Mouse (Mus musculus) embryonic facial prominence, embryonic 13.5 days (tissue): ENCODE measurements around the gene Kcnn1. TPM values are rescaled to one million over a fixed set of nuclear protein-coding genes. Genes with fewer than 3 reads are reported as not detected.

Experiments
- ATAC-seq: fragments of 200-750 bp; cut with Nextera tagmentation; 2 replicates; pipeline ENCODE4 v1.8.0; 2017; ENCODE audit warnings: low read depth; ENCODE audit not compliant: insufficient number of reproducible peaks, insufficient read depth, low FRiP score, low TSS enrichment
- H3K27ac ChIP-seq: fragments of 300-500 bp; sonication (generic); 2 replicates; pipeline ENCODE4 v1.5.1; 2015; ENCODE audit warnings: moderate library complexity, mild to moderate bottlenecking, inconsistent platforms
- H3K27me3 ChIP-seq: fragments of 300-500 bp; sonication (generic); 2 replicates; pipeline ENCODE4 v1.6.1; 2015; ENCODE audit warnings: mild to moderate bottlenecking, inconsistent platforms
- H3K36me3 ChIP-seq: fragments of 300-500 bp; sonication (generic); 2 replicates; pipeline ENCODE4 v1.6.1; 2015; ENCODE audit warnings: mild to moderate bottlenecking, inconsistent platforms
- H3K4me1 ChIP-seq: fragments of 300-500 bp; sonication (generic); 2 replicates; pipeline ENCODE4 v1.6.1; 2015; ENCODE audit warnings: inconsistent platforms
- H3K4me2 ChIP-seq: fragments of 300-500 bp; sonication (generic); 2 replicates; pipeline ENCODE4 v1.6.1; 2015; ENCODE audit warnings: moderate library complexity, mild to moderate bottlenecking, inconsistent platforms
- H3K4me3 ChIP-seq: fragments of 300-500 bp; sonication (generic); 2 replicates; pipeline ENCODE4 v1.5.1; 2015; ENCODE audit warnings: mild to moderate bottlenecking, inconsistent platforms
- H3K9ac ChIP-seq: fragments of 300-500 bp; sonication (generic); 2 replicates; pipeline ENCODE4 v1.6.1; 2015; ENCODE audit warnings: mild to moderate bottlenecking, inconsistent platforms
- H3K9me3 ChIP-seq: fragments of 300-500 bp; sonication (generic); 2 replicates; pipeline ENCODE4 v1.6.1; 2016; ENCODE audit warnings: inconsistent platforms
- WGBS: fragments of 180-500 bp; shearing (Covaris S2); methylation state at CpG from one replicate; pipeline ENCODE4 v1.1.7; 2015; ENCODE audit warnings: mixed read lengths; 5-methylcytosine and 5-hydroxymethylcytosine counted together
- polyA plus RNA-seq: library from polyadenylated mRNA; unstranded; fragments of >200 nt; fragmentation: Nextera tagmentation; extraction: Ambion mirVana; gene quantifications from 2 replicates; pipeline ENCODE4 v1.2.1, GENCODE M21; 2015

Gene Kcnn1
- polyA plus RNA-seq, 1 experiment from 2014 or later, result 5.3 TPM

DNA sequence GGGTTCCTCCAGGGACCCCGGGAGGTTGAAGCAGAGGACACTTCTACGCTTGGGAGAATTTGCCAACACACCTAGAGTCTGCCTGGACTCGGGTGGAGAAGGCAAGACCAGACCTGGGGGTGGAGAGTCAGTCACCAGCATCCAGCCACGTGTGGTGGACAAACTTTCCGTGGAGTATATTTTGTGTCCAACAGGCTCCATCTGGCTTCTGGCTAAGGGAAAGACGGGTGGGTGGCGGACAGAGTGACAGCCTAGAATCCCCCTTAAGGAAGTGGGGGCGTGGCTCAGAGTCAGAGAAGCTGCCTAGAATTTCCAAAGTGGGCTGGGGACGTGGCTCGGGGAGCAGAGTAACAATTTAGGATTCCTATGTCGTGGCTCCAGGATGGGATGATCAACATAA, 41.1 kb downstream of the Kcnn1 start:
- H3K4me3 ChIP-seq, result no peak overlapping the region
- 33% methylated on average over 11 of the region's 11 CpGs for WGBS
- peak overlapping the region; percentile 7; the same call in 1 of the 2 replicates for H3K9ac ChIP-seq
- H3K27me3 ChIP-seq, result peaks cover 34% of the 10 kb centered on the region
- no peaks in the 10 kb centered on the region for H3K36me3 ChIP-seq
- H3K9me3 ChIP-seq, result peaks cover 12% of the 10 kb centered on the region; the same call in 1 of the 2 replicates
- H3K4me2 ChIP-seq, result no peak overlapping the region
- no peak overlapping the region for H3K27ac ChIP-seq
- peaks cover 2% of the 10 kb centered on the region; the same call in 1 of the 2 replicates for H3K4me1 ChIP-seq
- ATAC-seq, result no peak

DNA sequence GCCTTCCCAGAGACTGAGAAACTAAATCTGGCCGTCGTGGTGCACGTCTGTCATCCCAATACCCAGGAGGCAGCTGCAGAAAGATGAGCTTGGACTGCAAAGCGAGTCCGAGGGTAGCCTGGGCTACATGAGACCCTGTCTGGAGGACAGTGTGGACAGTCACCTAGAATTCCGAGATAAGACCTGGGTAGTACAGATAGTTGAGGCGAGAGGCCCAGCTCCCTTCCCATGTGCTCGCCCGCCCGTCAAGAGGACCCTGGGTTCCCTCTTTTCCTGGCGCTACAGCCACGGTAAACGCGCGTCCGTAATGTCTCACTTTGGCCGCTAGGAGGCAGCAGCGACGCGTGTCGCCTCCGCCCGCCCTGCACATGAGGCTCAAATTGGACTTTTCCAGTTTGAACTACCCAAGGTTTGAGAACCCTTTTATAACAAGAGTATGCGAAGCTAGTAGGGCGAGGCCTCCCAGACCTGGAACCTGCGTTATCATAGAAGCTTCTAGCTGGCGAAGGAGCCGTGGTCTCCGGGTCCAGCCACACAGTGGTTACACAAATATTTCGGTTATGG, 41.6 kb downstream of the Kcnn1 start:
- Histone ChIP-seq H3K4me2 (0 out of 2 replicates have a peak overlapping the region, but pooled peaks have one; percentile 0), H3K9me3 (peaks cover 12% of the 10 kb centered on the region; the same call in 1 of the 2 replicates), H3K36me3 (no peaks in the 10 kb centered on the region), H3K27me3 (peaks cover 39% of the 10 kb centered on the region), H3K4me1 (peaks cover 7% of the 10 kb centered on the region; the same call in 1 of the 2 replicates), H3K4me3 (no peak overlapping the region), H3K27ac (no peak overlapping the region), H3K9ac (peak overlapping the region; percentile 7; the same call in 1 of the 2 replicates)
- whole genome bisulfite sequencing, result 17% methylated on average over 30 of the region's 30 CpGs
- ATAC-seq, result peak; percentile 4; the same call in 1 of the 2 replicates

DNA sequence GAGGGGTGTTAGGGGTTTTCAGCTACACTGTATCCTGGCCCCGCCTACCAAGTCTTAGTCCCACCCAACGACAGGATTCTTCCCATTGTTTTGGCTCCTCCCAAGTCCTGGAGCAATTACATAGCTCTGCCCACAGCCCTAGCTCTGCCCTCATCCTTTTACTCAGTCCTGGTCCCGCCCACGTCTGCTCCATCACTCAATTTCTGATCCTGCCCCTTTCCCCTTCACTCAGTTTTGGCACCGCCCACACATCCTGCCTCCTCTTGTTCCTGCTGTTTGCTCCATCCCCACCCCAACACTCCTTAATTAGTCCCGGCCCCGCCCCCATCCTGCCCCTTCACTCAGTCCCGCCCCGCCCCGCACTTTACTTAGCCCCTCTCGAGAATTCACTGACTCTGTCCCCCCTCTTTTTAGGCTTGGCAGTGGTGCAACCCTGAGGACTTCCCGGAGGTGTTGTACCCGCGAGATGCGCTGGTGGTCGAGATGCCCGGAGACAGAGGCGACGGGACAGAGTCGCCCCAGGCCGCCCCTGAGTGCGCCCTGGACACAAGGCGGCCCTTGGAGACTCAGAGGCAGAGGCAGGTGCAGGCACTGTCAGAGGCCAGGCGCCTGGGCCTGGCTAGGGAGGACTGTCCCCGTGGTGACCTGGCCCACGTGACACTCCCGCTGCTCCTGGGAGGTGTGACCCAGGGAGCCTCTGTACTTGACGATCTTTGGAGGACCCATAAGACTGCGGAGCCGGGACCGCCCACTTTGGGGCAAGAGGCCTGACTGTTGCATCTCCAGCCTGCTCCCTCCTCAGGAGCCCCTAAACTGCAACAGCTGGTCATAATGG, 42.7 kb downstream of the Kcnn1 start:
- H3K27me3 ChIP-seq, result peaks cover 50% of the 10 kb centered on the region
- ATAC-seq, result 0 out of 2 replicates have a peak, but pooled peaks have one; percentile 27
- no peaks in the 10 kb centered on the region for H3K36me3 ChIP-seq
- H3K9me3 ChIP-seq, result peaks cover 12% of the 10 kb centered on the region; the same call in 1 of the 2 replicates
- 4% methylated on average over 31 of the region's 31 CpGs for WGBS
- H3K4me3 ChIP-seq, result no peak overlapping the region
- H3K9ac ChIP-seq, result no peak overlapping the region
- H3K27ac ChIP-seq, result no peak overlapping the region
- H3K4me2 ChIP-seq, result 0 out of 2 replicates have a peak overlapping the region, but pooled peaks have one; percentile 11
- H3K4me1 ChIP-seq, result peaks cover 7% of the 10 kb centered on the region; the same call in 1 of the 2 replicates

- H3K4me3 ChIP-seq, result peak overlapping the region; percentile 20
- no peak overlapping the region for H3K9ac ChIP-seq
- peaks cover 12% of the 10 kb centered on the region; the same call in 1 of the 2 replicates for H3K9me3 ChIP-seq
- H3K27me3 ChIP-seq, result peaks cover 56% of the 10 kb centered on the region
- 6% methylated on average over 30 of the region's 30 CpGs for WGBS
- H3K4me1 ChIP-seq, result peaks cover 10% of the 10 kb centered on the region; the same call in 1 of the 2 replicates
- H3K36me3 ChIP-seq, result no peaks in the 10 kb centered on the region
- H3K27ac ChIP-seq, result no peak overlapping the region
- H3K4me2 ChIP-seq, result peak overlapping the region; percentile 46
- ATAC-seq, result no peak
These were observed 46.4 kb downstream of the Kcnn1 start for GRCm38 (mm10) chr8:70816679-70817078.

DNA sequence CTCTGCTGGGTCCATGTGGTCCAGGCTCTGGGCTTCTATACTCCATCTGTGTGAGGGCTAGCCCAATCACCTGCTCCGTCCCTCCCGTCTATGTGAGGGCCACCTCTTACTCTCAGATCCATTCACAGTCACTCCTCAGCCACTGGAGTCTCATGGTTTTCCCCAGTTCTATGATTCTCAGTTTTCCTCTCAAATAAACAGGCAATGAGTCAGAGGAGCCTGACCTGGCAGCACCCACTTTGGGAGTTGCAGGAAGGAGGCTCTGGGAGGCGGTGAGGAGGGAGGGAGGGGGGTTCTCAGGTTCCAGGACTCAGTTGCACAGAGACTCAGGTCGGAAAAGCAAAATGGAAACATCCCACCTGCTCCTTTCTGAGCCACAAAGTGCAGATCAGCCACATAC, 50.2 kb downstream of the Kcnn1 start:
- Histone ChIP-seq H3K9ac (no peak overlapping the region), H3K9me3 (no peaks in the 10 kb centered on the region), H3K36me3 (no peaks in the 10 kb centered on the region), H3K4me1 (peaks cover 17% of the 10 kb centered on the region), H3K4me2 (no peak overlapping the region), H3K27ac (no peak overlapping the region), H3K4me3 (no peak overlapping the region), H3K27me3 (peaks cover 29% of the 10 kb centered on the region)
- WGBS, result 55% methylated on average over 4 of the region's 4 CpGs
- ATAC-seq, result no peak

DNA sequence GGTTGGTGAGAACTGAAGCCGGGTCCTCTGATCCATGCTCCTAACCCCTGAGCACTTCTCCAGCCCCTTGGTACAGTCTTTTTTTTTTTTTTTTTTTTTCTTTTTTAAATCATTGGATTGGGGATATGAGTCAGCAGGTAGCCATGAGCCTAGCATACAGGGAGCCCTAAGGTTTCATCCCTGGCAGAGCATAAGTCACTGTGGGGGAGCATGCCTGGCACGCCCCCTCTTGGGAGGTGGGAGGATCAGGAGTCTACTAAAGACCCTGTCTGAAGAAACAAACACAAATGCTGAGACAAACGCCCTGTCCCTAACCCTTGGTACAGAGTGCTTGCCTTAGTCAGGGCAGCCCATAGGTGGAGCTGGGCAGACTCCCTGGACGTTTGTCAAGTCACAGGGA, 51.0 kb downstream of the Kcnn1 start:
- Histone ChIP-seq H3K36me3 (no peaks in the 10 kb centered on the region), H3K4me2 (no peak overlapping the region), H3K27me3 (peaks cover 26% of the 10 kb centered on the region), H3K9ac (no peak overlapping the region), H3K4me3 (no peak overlapping the region), H3K9me3 (no peaks in the 10 kb centered on the region), H3K4me1 (peaks cover 16% of the 10 kb centered on the region), H3K27ac (no peak overlapping the region)
- 58% methylated on average over 4 of the region's 4 CpGs for WGBS
- ATAC-seq, result no peak

- no peak overlapping the region for H3K4me2 ChIP-seq
- no peak overlapping the region for H3K9ac ChIP-seq
- H3K27ac ChIP-seq, result no peak overlapping the region
- peaks cover 25% of the 10 kb centered on the region for H3K27me3 ChIP-seq
- ATAC-seq, result no peak
- H3K9me3 ChIP-seq, result no peaks in the 10 kb centered on the region
- H3K4me3 ChIP-seq, result no peak overlapping the region
- H3K4me1 ChIP-seq, result peaks cover 9% of the 10 kb centered on the region; the same call in 1 of the 2 replicates
- no peaks in the 10 kb centered on the region for H3K36me3 ChIP-seq
- WGBS, result 65% methylated on average over 20 of the region's 20 CpGs
These were observed 51.9 kb downstream of the Kcnn1 start for GRCm38 (mm10) chr8:70810962-70811680.

DNA sequence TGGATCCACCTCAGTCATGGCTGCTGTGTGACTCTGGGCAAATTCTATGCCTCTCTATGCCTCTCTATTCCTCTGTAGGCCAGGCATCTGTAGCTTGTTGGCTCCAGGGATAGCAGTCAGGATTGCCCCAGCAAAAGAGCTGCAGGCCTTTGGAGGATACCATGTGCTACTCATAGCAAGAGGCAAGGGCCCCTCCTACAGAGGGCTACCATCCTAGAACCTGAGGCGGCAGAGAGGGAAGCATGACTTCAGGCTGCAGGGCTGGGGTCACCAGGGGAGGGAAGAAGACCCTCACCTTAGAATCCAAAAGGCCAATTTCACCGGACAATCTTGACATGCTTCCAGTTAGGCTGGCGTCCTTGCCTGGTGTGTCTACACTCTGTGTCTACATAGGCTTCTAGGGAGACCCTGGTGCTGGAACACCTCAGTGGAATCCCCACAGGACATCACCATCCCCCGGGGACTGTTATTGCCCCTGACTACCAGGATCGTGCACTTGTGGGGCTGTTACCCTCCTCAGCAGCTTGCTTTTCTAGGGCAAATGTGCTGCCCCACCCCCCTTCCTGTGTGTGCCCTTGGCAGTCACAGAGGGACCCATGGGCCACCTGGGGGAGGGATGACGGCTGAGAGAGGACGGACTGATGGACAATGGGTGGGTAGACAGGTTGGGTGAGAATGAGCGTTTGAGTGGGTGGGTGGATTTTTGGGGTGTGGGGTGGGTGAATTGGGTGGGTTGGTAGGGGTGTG, 53.9 kb downstream of the Kcnn1 start:
- H3K4me2 ChIP-seq, result no peak overlapping the region
- H3K36me3 ChIP-seq, result no peaks in the 10 kb centered on the region
- no peak overlapping the region for H3K27ac ChIP-seq
- no peak overlapping the region for H3K9ac ChIP-seq
- no peak overlapping the region for H3K4me3 ChIP-seq
- H3K4me1 ChIP-seq, result peaks cover 15% of the 10 kb centered on the region
- no peak for ATAC-seq
- H3K9me3 ChIP-seq, result no peaks in the 10 kb centered on the region
- WGBS, result 71% methylated on average over 8 of the region's 8 CpGs
- peaks cover 31% of the 10 kb centered on the region for H3K27me3 ChIP-seq

DNA sequence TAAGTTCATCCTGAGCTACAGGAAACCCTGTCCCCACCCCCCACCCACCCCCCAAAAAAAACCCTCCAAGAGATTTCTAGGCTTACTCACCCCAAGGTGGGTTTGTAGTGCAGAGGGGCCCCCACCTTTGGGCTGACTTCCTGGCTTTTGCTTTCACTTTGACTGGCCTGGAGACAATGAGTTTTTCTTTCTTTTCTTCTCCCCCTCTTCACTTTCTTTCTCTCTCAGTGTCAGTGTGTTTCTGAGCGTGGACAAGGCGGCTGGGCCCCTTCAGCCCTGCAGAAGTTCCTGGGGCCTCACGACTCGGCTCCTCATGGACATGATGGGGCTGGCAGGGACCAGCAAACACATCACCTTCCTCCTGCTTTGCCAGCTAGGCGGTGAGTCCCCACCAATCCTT, 54.8 kb downstream of the Kcnn1 start, which contains the start of gene Il12rb1:
TSS of gene Il12rb1 (plus strand) at position 211 of the 400 bp plus-strand sequence.
- H3K4me1 ChIP-seq, result peaks cover 22% of the 10 kb centered on the region
- 62% methylated on average over 5 of the region's 5 CpGs for WGBS
- H3K27ac ChIP-seq, result no peak within 1 kb of the TSS
- no peaks in the 10 kb centered on the region for H3K36me3 ChIP-seq
- no peak within 1 kb of the TSS for H3K4me2 ChIP-seq
- no peak within 1 kb of the TSS for H3K9ac ChIP-seq
- peaks cover 37% of the 10 kb centered on the region for H3K27me3 ChIP-seq
- H3K4me3 ChIP-seq, result no peak within 1 kb of the TSS
- H3K9me3 ChIP-seq, result no peaks in the 10 kb centered on the region
- no peak for ATAC-seq

GRCm38 (mm10) chr8:70807304-70807703, 55.8 kb downstream of the Kcnn1 start:
- Histone ChIP-seq H3K4me1 (peaks cover 22% of the 10 kb centered on the region), H3K4me2 (no peak overlapping the region), H3K27ac (no peak overlapping the region), H3K9ac (no peak overlapping the region), H3K4me3 (no peak overlapping the region), H3K27me3 (peaks cover 46% of the 10 kb centered on the region), H3K36me3 (no peaks in the 10 kb centered on the region), H3K9me3 (no peaks in the 10 kb centered on the region)
- 39% methylated on average over 1 of the region's 1 CpGs for WGBS
- ATAC-seq, result no peak

GRCm38 (mm10) chr8:70806541-70806940, 56.5 kb downstream of the Kcnn1 start:
- H3K4me3 ChIP-seq, result no peak overlapping the region
- H3K4me2 ChIP-seq, result no peak overlapping the region
- no peak overlapping the region for H3K9ac ChIP-seq
- peaks cover 53% of the 10 kb centered on the region for H3K27me3 ChIP-seq
- WGBS, result 77% methylated on average over 4 of the region's 4 CpGs
- H3K9me3 ChIP-seq, result no peaks in the 10 kb centered on the region
- no peaks in the 10 kb centered on the region for H3K36me3 ChIP-seq
- peaks cover 19% of the 10 kb centered on the region for H3K4me1 ChIP-seq
- H3K27ac ChIP-seq, result no peak overlapping the region
- no peak for ATAC-seq
